Comparison of ENCODE assay signal across 26 mouse cellular contexts in genomic region chr7:128180546-128180945, GRCm38 (mm10). TPM values are rescaled to one million over a fixed set of nuclear protein-coding genes. Genes with fewer than 3 reads are reported as not detected.
A peak's percentile ranks its signal among the peaks of the same experiment; 100 is the strongest.
DNase-seq lines count a peak whose midpoint lies in the region; ATAC-seq and TF ChIP-seq lines count a peak whose summit lies in the region.
"Had no signal": no experiment of that assay in that cellular context is flagged by ENCODE, and none has a peak within 500 bp of the region (broad histone marks: within the 10 kb centered on the region; RNA-seq: fewer than 3 reads in every experiment).

No protein-coding gene starts in this region.

- intact Hi-C loops in heart, postnatal 25 days (cut with DNase I) = no loop called here

- no peak overlapping the region for H3K4me3 ChIP-seq in liver, postnatal 0 days (ENCODE audit: low read depth, low read length)
- H3K4me3 ChIP-seq: forebrain, embryonic 10.5 days; neural tube, embryonic 12.5 days had no signal

- 41% methylated on average over 6 of the region's 6 CpGs for WGBS in liver, postnatal 0 days (ENCODE audit: insufficient replicate concordance)

- no peaks in the 10 kb centered on the region for H3K36me3 ChIP-seq in liver, postnatal 0 days (replicated peaks; ENCODE audit: insufficient read depth, low read length)
- H3K36me3 ChIP-seq: forebrain, embryonic 10.5 days; neural tube, embryonic 12.5 days had no signal

- no peak for ATAC-seq in liver, postnatal 0 days
- ATAC-seq in megakaryocyte, adult 5-6 weeks (ENCODE audit: poor library complexity, severe bottlenecking) = peak; percentile 25; the same call in 1 of the 2 replicates
- ATAC-seq in frontal cortex, adult (ENCODE audit: low TSS enrichment) = no peak
- ATAC-seq: forebrain, postnatal 0 days; intestine, postnatal 0 days; lung, postnatal 0 days had no signal

- TF ChIP-seq EP300 in liver, postnatal 0 days (IDR thresholded peaks at IDR 0.05; ENCODE audit: low read depth) = no peak

- no peak for TF ChIP-seq CTCF in liver, postnatal 0 days (IDR thresholded peaks at IDR 0.05; ENCODE audit: low read depth)

- no peaks in the 10 kb centered on the region for H3K9me3 ChIP-seq in liver, postnatal 0 days (ENCODE audit: low read length)
- H3K9me3 ChIP-seq: forebrain, embryonic 10.5 days; neural tube, embryonic 12.5 days had no signal

- no peak overlapping the region for H3K9ac ChIP-seq in liver, postnatal 0 days (replicated peaks)
- H3K9ac ChIP-seq: forebrain, postnatal 0 days; neural tube, embryonic 12.5 days had no signal

- H3K27me3 ChIP-seq in liver, postnatal 0 days (ENCODE audit: insufficient read depth, low read length) = no peaks in the 10 kb centered on the region
- H3K27me3 ChIP-seq: neural tube, embryonic 12.5 days had no signal

- H3K4me2 ChIP-seq in liver, postnatal 0 days (ENCODE audit: low read depth, low read length) = no peak overlapping the region
- H3K4me2 ChIP-seq: neural tube, embryonic 12.5 days had no signal

- DNase-seq in liver, postnatal 0 days = no peak
- no peak for DNase-seq in liver
- peak; percentile 10 for DNase-seq in telencephalon, adult 2 months (ENCODE audit: low read depth, low spot score)
- peak; percentile 45 to 57 for DNase-seq in thymus, postnatal 36 days
- no peak for DNase-seq in yolk sac, embryonic 10.5 days (ENCODE audit: low spot score)
- DNase-seq in heart, postnatal 25 days (ENCODE audit: low spot score) = no peak
- DNase-seq: adrenal gland, postnatal 36 days; cerebellum, adult 18-20 months; cerebellum, postnatal 14 days; forebrain, postnatal 0 days; kidney, postnatal 25 days; midbrain, embryonic 14.5 days; right cerebral cortex, postnatal 4 days had no signal

- H3K4me1 ChIP-seq in liver, postnatal 0 days (ENCODE audit: insufficient read depth) = peaks cover 7% of the 10 kb centered on the region
- H3K4me1 ChIP-seq: forebrain, embryonic 10.5 days; neural tube, embryonic 12.5 days had no signal

- peak overlapping the region; percentile 34; the same call in 1 of the 2 replicates for H3K27ac ChIP-seq in liver, postnatal 0 days (ENCODE audit: low read depth)
- H3K27ac ChIP-seq: forebrain, embryonic 10.5 days; neural tube, embryonic 12.5 days; stomach, postnatal 0 days had no signal

RNA-seq across cellular contexts. Expression of gene Cox6a2, which starts 25.6 kb away (rescaled TPM):
- 1.1 and 15.6 TPM in 2 replicates for polyA plus RNA-seq in liver, postnatal 0 days (2015; fragmentation: Nextera tagmentation; extraction: Ambion mirVana)
- total RNA-seq in megakaryocyte, adult 5-6 weeks (2015) = 1.3 and 6.9 TPM in 2 replicates
- total RNA-seq in megakaryocyte, adult 5-6 weeks (2017) = 2.9 and 5.4 TPM in 2 replicates
- total RNA-seq in heart, postnatal 25 days (2021) = 1,000 to 10,000 TPM; 2,394 to 2,415 TPM
- polyA plus RNA-seq: forebrain, embryonic 10.5 days; kidney, embryonic 14.5 days; midbrain, embryonic 14.5 days had no signal

RNA-seq across cellular contexts. Expression of gene Itgad, which starts 26.4 kb away (rescaled TPM):
- 0.28 and 0.31 TPM in 2 replicates for polyA plus RNA-seq in liver, postnatal 0 days (2015; fragmentation: Nextera tagmentation; extraction: Ambion mirVana)
- total RNA-seq in megakaryocyte, adult 5-6 weeks (2015) = 1.5 and 3.4 TPM in 2 replicates
- total RNA-seq in megakaryocyte, adult 5-6 weeks (2017) = 0.26 and 0.73 TPM in 2 replicates
- total RNA-seq in heart, postnatal 25 days (2021) = not detected
- total RNA-seq: gastrocnemius, postnatal 4 days; left cerebral cortex, adult 18-20 months had no signal
- polyA plus RNA-seq: embryonic facial prominence, embryonic 11.5 days; forebrain, embryonic 10.5 days; hindbrain, embryonic 11.5 days; intestine, postnatal 0 days; kidney, embryonic 14.5 days; limb, embryonic 14.5 days; midbrain, embryonic 14.5 days; neural tube, embryonic 12.5 days; stomach, postnatal 0 days had no signal

RNA-seq across cellular contexts. Expression of gene Itgax, which starts 51.2 kb away (rescaled TPM):
- polyA plus RNA-seq in liver, postnatal 0 days (2015; fragmentation: Nextera tagmentation; extraction: Ambion mirVana) = 0.26 and 0.34 TPM in 2 replicates
- 5.1 and 6.3 TPM in 2 replicates for total RNA-seq in megakaryocyte, adult 5-6 weeks (2015)
- 9.8 and 9.9 TPM in 2 replicates for total RNA-seq in megakaryocyte, adult 5-6 weeks (2017)
- under 1 TPM; 0.17 to 0.26 TPM for total RNA-seq in heart, postnatal 25 days (2021)
- polyA plus RNA-seq: embryonic facial prominence, embryonic 11.5 days; forebrain, embryonic 10.5 days; hindbrain, embryonic 11.5 days; neural tube, embryonic 12.5 days had no signal

RNA-seq across cellular contexts. Expression of gene Armc5, which starts 56.6 kb away (rescaled TPM):
- polyA plus RNA-seq in liver, postnatal 0 days (2015; fragmentation: Nextera tagmentation; extraction: Ambion mirVana) = 5.4 and 5.6 TPM in 2 replicates
- 3.1 and 3.9 TPM in 2 replicates for total RNA-seq in megakaryocyte, adult 5-6 weeks (2015)
- 7.0 TPM in 2 replicates for total RNA-seq in megakaryocyte, adult 5-6 weeks (2017)
- 1 to 10 TPM; 6.8 to 7.2 TPM for total RNA-seq in heart, postnatal 25 days (2021)

RNA-seq across cellular contexts. Expression of gene 9130023H24Rik, which starts 57.3 kb away (rescaled TPM):
- polyA plus RNA-seq in liver, postnatal 0 days (2015; fragmentation: Nextera tagmentation; extraction: Ambion mirVana) = 1.7 and 2.2 TPM in 2 replicates
- 4.4 and 5.1 TPM in 2 replicates for total RNA-seq in megakaryocyte, adult 5-6 weeks (2015)
- total RNA-seq in megakaryocyte, adult 5-6 weeks (2017) = 4.3 and 5.3 TPM in 2 replicates
- total RNA-seq in heart, postnatal 25 days (2021) = 1 to 10 TPM; 3.3 to 3.4 TPM

Comparison
In these comparisons a context has a peak if more than half of its experiments do, and no peak if none do; other contexts are left out.
1. DNase-seq: peak in telencephalon, adult 2 months (single experiment) and thymus, postnatal 36 days (2 of 2); none in liver, postnatal 0 days (single experiment), liver (single experiment), yolk sac, embryonic 10.5 days (single experiment) and heart, postnatal 25 days (single experiment).
2. RNA of gene Cox6a2, which starts 25.6 kb away (total RNA-seq): 2,394 to 2,415 TPM in heart, postnatal 25 days; 1.3 to 6.9 TPM in megakaryocyte, adult 5-6 weeks; every median in the first group is over 100 times any median in the second.
3. RNA of gene Itgax, which starts 51.2 kb away (total RNA-seq): 5.1 to 9.9 TPM in megakaryocyte, adult 5-6 weeks; 0.17 to 0.26 TPM in heart, postnatal 25 days; every median in the first group is over 4 times any median in the second.